Mouse (Mus musculus): ENCODE data around the gene Lrfn2. TPM values are rescaled to one million over a fixed set of nuclear protein-coding genes. Genes with fewer than 3 reads are reported as not detected.

Gene Lrfn2
- polyA plus RNA-seq, 1 experiment from 2014 or later, result 0.04 TPM

DNA sequence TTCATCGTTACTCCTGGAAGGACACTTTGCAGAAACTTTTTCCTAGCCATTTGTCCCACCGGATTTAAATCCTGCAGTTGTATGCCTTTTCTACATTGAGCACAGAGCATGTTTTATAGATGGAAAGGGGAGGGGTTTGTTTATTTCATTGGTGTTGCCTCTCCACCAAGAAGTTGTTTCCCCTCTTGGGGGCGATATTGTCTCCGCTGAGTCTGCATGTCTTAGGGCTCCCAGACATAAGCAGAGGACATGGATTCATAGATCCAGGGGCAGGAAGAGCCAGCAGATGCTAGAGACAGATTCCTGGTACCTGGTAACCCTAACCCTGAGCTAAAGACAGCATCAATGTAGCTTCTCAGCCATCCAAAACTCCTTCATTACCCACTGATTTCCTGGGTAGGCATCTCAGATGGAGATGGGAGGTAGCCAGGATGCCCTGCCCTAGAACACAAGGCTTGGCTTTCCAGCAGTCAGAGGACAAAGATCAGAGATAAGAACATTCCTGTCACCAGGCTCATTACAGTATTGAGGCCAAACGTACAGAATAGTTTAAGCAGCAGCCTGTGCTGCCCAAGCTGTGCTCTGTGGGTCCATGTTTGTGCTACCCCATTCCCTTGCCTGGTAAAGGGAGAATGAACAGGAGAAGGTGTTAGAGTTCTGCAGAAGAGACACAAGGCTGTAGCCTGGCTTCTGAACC is 4.4 kb downstream of the Lrfn2 start:
- Histone ChIP-seq H3K4me1 (ENCODE audit: insufficient read depth, low read depth, low read length) (no peaks in the 10 kb centered on the region), H3K36me3 (ENCODE audit: insufficient read depth, low read length) (no peaks in the 10 kb centered on the region), H3K4me3 (ENCODE audit: low read depth, low read length) (no peak overlapping the region), H3K27ac (ENCODE audit: low read length) (no peak overlapping the region), H3K9me3 (ENCODE audit: low read length) (no peaks in the 10 kb centered on the region), H3K9ac (replicated peaks; ENCODE audit: low read depth) (no peak overlapping the region), H3K27me3 (replicated peaks; ENCODE audit: insufficient read depth, low read length) (peaks cover 9% of the 10 kb centered on the region; the same call in 1 of the 2 replicates), H3K4me2 (replicated peaks; ENCODE audit: low read depth, low read length) (no peak overlapping the region)
- DNase-seq (ENCODE audit: low spot score) (no peak), ATAC-seq (no peak)
- peak; percentile 28 for TF ChIP-seq CTCF (IDR thresholded peaks at IDR 0.05)
- TF ChIP-seq EP300 (IDR thresholded peaks at IDR 0.05), result no peak
- 38% methylated on average over 5 of the region's 5 CpGs for WGBS

- Histone ChIP-seq H3K27me3 (replicated peaks; ENCODE audit: insufficient read depth, low read length) (no peaks in the 10 kb centered on the region), H3K36me3 (ENCODE audit: insufficient read depth, low read length) (no peaks in the 10 kb centered on the region), H3K4me2 (replicated peaks; ENCODE audit: low read depth, low read length) (no peak overlapping the region), H3K4me3 (ENCODE audit: low read depth, low read length) (no peak overlapping the region), H3K4me1 (ENCODE audit: insufficient read depth, low read depth, low read length) (no peaks in the 10 kb centered on the region), H3K9ac (replicated peaks; ENCODE audit: low read depth) (no peak overlapping the region), H3K27ac (ENCODE audit: low read length) (no peak overlapping the region), H3K9me3 (ENCODE audit: low read length) (no peaks in the 10 kb centered on the region)
- ATAC-seq (no peak), DNase-seq (ENCODE audit: low spot score) (no peak)
- 71% methylated on average over 7 of the region's 7 CpGs for WGBS
- TF ChIP-seq EP300 (IDR thresholded peaks at IDR 0.05), result no peak
These were observed 6.6 kb downstream of the Lrfn2 start for GRCm38 (mm10) chr17:48938711-48939220.

DNA sequence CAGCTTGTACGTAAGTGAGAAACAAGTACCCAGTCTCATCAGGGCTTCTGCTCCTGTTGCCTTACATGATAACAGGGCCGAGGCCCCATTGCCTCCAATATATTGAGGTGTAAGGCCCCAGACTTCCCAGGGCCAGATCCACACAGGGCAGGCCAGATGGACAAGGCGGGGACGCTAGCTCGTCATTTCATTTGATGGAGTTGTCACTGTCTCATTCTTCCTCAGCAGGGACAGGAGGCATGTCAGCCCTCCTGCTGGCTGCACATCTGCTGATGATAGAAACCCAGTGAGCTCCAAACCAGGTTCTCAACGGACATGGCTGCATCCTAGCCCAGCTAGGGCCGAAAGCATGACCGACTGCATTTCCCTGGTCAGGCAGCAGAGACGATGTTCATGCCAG is 14.1 kb downstream of the Lrfn2 start:
- no peaks in the 10 kb centered on the region for H3K27me3 ChIP-seq (replicated peaks; ENCODE audit: insufficient read depth, low read length)
- 76% methylated on average over 9 of the region's 9 CpGs for WGBS
- H3K4me2 ChIP-seq (replicated peaks; ENCODE audit: low read depth, low read length), result no peak overlapping the region
- H3K4me3 ChIP-seq (ENCODE audit: low read depth, low read length), result no peak overlapping the region
- ATAC-seq (no peak), DNase-seq (ENCODE audit: low spot score) (no peak)
- H3K36me3 ChIP-seq (ENCODE audit: insufficient read depth, low read length), result no peaks in the 10 kb centered on the region
- no peaks in the 10 kb centered on the region for H3K4me1 ChIP-seq (ENCODE audit: insufficient read depth, low read depth, low read length)
- no peaks in the 10 kb centered on the region for H3K9me3 ChIP-seq (ENCODE audit: low read length)
- TF ChIP-seq CTCF (IDR thresholded peaks at IDR 0.05) (no peak), EP300 (IDR thresholded peaks at IDR 0.05) (no peak)
- no peak overlapping the region for H3K27ac ChIP-seq (ENCODE audit: low read length)
- no peak overlapping the region for H3K9ac ChIP-seq (replicated peaks; ENCODE audit: low read depth)

DNA sequence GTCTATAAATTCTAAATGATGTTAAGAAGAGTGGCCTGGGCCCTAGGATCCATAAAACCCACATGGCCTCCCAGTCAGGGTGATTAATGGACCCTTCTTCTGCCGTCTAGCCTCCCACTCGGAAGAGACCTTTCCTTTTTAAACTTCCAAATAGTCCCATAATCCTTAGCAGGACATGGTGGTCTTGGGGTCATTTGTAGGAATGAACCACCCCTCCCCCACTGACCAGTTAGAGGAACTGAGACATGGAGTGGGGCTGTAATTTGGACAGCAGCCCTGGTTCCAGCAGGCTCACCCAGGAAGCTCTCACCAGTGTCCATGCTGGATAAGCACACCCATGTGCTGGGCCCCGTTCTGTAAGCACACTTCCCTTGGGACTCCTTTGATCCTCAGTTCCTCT is 14.6 kb downstream of the Lrfn2 start:
- no peak overlapping the region for H3K27ac ChIP-seq (ENCODE audit: low read length)
- no peaks in the 10 kb centered on the region for H3K27me3 ChIP-seq (replicated peaks; ENCODE audit: insufficient read depth, low read length)
- ATAC-seq (no peak), DNase-seq (ENCODE audit: low spot score) (no peak)
- H3K4me2 ChIP-seq (replicated peaks; ENCODE audit: low read depth, low read length), result no peak overlapping the region
- no peak overlapping the region for H3K9ac ChIP-seq (replicated peaks; ENCODE audit: low read depth)
- no peak overlapping the region for H3K4me3 ChIP-seq (ENCODE audit: low read depth, low read length)
- TF ChIP-seq CTCF (IDR thresholded peaks at IDR 0.05), result no peak
- TF ChIP-seq EP300 (IDR thresholded peaks at IDR 0.05), result no peak
- no peaks in the 10 kb centered on the region for H3K9me3 ChIP-seq (ENCODE audit: low read length)
- H3K36me3 ChIP-seq (ENCODE audit: insufficient read depth, low read length), result no peaks in the 10 kb centered on the region
- no peaks in the 10 kb centered on the region for H3K4me1 ChIP-seq (ENCODE audit: insufficient read depth, low read depth, low read length)
- WGBS, result 39% methylated on average over 3 of the region's 3 CpGs

GRCm38 (mm10) chr17:48951250-48951649 is 19.1 kb downstream of the Lrfn2 start:
- ATAC-seq, result no peak
- 85% methylated on average over 1 of the region's 1 CpGs for WGBS
- no peaks in the 10 kb centered on the region for H3K36me3 ChIP-seq (ENCODE audit: insufficient read depth, low read length)
- no peak overlapping the region for H3K9ac ChIP-seq (replicated peaks; ENCODE audit: low read depth)
- no peaks in the 10 kb centered on the region for H3K27me3 ChIP-seq (replicated peaks; ENCODE audit: insufficient read depth, low read length)
- no peak overlapping the region for H3K4me3 ChIP-seq (ENCODE audit: low read depth, low read length)
- no peaks in the 10 kb centered on the region for H3K4me1 ChIP-seq (ENCODE audit: insufficient read depth, low read depth, low read length)
- H3K27ac ChIP-seq (ENCODE audit: low read length), result no peak overlapping the region
- H3K4me2 ChIP-seq (replicated peaks; ENCODE audit: low read depth, low read length), result no peak overlapping the region
- DNase-seq (ENCODE audit: low spot score), result no peak
- no peaks in the 10 kb centered on the region for H3K9me3 ChIP-seq (ENCODE audit: low read length)
- no peak for TF ChIP-seq CTCF (IDR thresholded peaks at IDR 0.05)
- TF ChIP-seq EP300 (IDR thresholded peaks at IDR 0.05), result no peak

GRCm38 (mm10) chr17:48956033-48956631 is 24.0 kb downstream of the Lrfn2 start:
- no peaks in the 10 kb centered on the region for H3K27me3 ChIP-seq (replicated peaks; ENCODE audit: insufficient read depth, low read length)
- DNase-seq (ENCODE audit: low spot score) (no peak), ATAC-seq (no peak)
- H3K27ac ChIP-seq (ENCODE audit: low read length), result no peak overlapping the region
- H3K4me3 ChIP-seq (ENCODE audit: low read depth, low read length), result no peak overlapping the region
- H3K4me2 ChIP-seq (replicated peaks; ENCODE audit: low read depth, low read length), result no peak overlapping the region
- no peaks in the 10 kb centered on the region for H3K36me3 ChIP-seq (ENCODE audit: insufficient read depth, low read length)
- no peaks in the 10 kb centered on the region for H3K9me3 ChIP-seq (ENCODE audit: low read length)
- no peak overlapping the region for H3K9ac ChIP-seq (replicated peaks; ENCODE audit: low read depth)
- TF ChIP-seq CTCF (IDR thresholded peaks at IDR 0.05) (no peak), EP300 (IDR thresholded peaks at IDR 0.05) (no peak)
- WGBS, result 71% methylated on average over 7 of the region's 7 CpGs
- H3K4me1 ChIP-seq (ENCODE audit: insufficient read depth, low read depth, low read length), result no peaks in the 10 kb centered on the region; the same call in 1 of the 2 replicates
